Mouse (Mus musculus): ENCODE measurements around the gene Kcnk12.

GRCm38 (mm10) chr17:87826036-87826560 lies 28.3 kb upstream of the Kcnk12 start:
- TF ChIP-seq ELF1 (IDR thresholded peaks at IDR 0.05; ENCODE audit: low read depth, low read length), result no peak
- no peak for TF ChIP-seq ZMIZ1 (IDR thresholded peaks at IDR 0.05; ENCODE audit: low read depth, low read length)
